Mouse (Mus musculus): Measurements from ENCODE around the gene Gast. TPM values are rescaled to one million over a fixed set of nuclear protein-coding genes. Genes with fewer than 3 reads are reported as not detected.

The Gast gene
- polyA plus RNA-seq, 1 experiment from 2014 or later = 0.50 TPM

DNA sequence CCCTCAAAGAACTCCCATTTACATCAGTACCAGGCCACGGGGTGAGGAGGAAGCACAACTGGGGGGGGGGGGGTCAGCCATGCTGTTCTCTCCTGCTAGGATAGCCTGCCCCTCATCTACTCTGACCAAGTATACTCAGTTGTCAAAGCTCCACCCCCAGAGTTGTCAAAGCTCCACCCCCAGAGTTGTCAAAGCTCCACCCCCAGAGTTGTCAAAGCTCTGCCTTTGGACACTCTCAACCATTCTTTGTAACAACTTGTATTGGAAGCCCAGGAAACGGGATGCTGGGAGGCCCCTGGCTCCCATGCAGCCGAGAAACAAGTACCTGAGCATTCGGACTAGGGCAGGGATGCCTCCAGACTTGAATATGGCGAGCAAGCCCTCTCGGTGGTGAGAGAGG, 48.5 kb downstream of the Gast start:
- Histone ChIP-seq H3K9me3 (ENCODE audit: control insufficient read depth, low read length) (no peaks in the 10 kb centered on the region), H3K27ac (no peak overlapping the region), H3K27me3 (ENCODE audit: control insufficient read depth, insufficient read depth, low read length) (no peaks in the 10 kb centered on the region), H3K9ac (no peak overlapping the region), H3K4me1 (replicated peaks; ENCODE audit: control insufficient read depth, insufficient read depth, low read length) (no peaks in the 10 kb centered on the region), H3K4me2 (replicated peaks) (no peak overlapping the region), H3K36me3 (replicated peaks; ENCODE audit: control insufficient read depth, insufficient read depth) (peaks cover 84% of the 10 kb centered on the region), H3K4me3 (replicated peaks; ENCODE audit: low read length) (no peak overlapping the region)
- ATAC-seq (ENCODE audit: low FRiP score) (no peak), DNase-seq (ENCODE audit: low spot score) (no peak)
- WGBS = 76% methylated on average over 6 of the region's 6 CpGs

GRCm38 (mm10) chr11:100385016-100385415, 50.8 kb downstream of the Gast start:
- Histone ChIP-seq H3K27me3 (ENCODE audit: control insufficient read depth, insufficient read depth, low read length) (no peaks in the 10 kb centered on the region), H3K36me3 (replicated peaks; ENCODE audit: control insufficient read depth, insufficient read depth) (peaks cover 61% of the 10 kb centered on the region), H3K9ac (no peak overlapping the region), H3K27ac (no peak overlapping the region), H3K4me1 (replicated peaks; ENCODE audit: control insufficient read depth, insufficient read depth, low read length) (0 out of 2 replicates have a peak, but pooled peaks cover 6% of the 10 kb centered on the region), H3K4me2 (replicated peaks) (no peak overlapping the region), H3K9me3 (ENCODE audit: control insufficient read depth, low read length) (no peaks in the 10 kb centered on the region), H3K4me3 (replicated peaks; ENCODE audit: low read length) (no peak overlapping the region)
- ATAC-seq (ENCODE audit: low FRiP score) = no peak
- DNase-seq (ENCODE audit: low spot score) = no peak
- WGBS = 87% methylated on average over 3 of the region's 3 CpGs

DNA sequence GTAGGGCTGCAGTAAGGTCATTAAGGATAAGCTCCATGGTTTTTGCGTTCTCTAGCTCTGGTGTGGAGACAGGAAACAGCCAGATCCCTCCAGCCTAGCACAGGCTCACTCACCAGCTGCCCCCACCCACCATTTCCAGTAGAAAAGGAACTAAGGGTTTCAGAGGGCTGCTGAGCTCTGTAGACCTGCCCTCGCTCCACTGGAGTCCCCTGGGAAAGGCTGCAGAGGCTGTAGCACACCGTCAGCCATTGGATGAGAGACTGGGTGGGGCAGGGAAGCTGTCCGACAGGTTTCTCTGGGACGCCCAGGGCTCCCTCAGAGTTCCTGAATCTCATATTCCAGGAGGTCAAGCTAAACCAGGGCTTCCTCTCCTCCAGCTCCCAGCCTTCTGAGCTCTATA, 52.4 kb downstream of the Gast start:
- H3K4me2 ChIP-seq (replicated peaks) = no peak overlapping the region
- H3K9ac ChIP-seq = no peak overlapping the region
- H3K4me1 ChIP-seq (replicated peaks; ENCODE audit: control insufficient read depth, insufficient read depth, low read length) = 0 out of 2 replicates have a peak, but pooled peaks cover 6% of the 10 kb centered on the region
- no peak overlapping the region for H3K27ac ChIP-seq
- WGBS = 50% methylated on average over 5 of the region's 5 CpGs
- no peak for ATAC-seq (ENCODE audit: low FRiP score)
- no peaks in the 10 kb centered on the region for H3K9me3 ChIP-seq (ENCODE audit: control insufficient read depth, low read length)
- H3K27me3 ChIP-seq (ENCODE audit: control insufficient read depth, insufficient read depth, low read length) = no peaks in the 10 kb centered on the region
- H3K36me3 ChIP-seq (replicated peaks; ENCODE audit: control insufficient read depth, insufficient read depth) = peaks cover 46% of the 10 kb centered on the region
- no peak for DNase-seq (ENCODE audit: low spot score)
- H3K4me3 ChIP-seq (replicated peaks; ENCODE audit: low read length) = no peak overlapping the region

Other genes starting within 250 kb of the Gast start
- gene Krt32, start 246.2 kb upstream of the Gast start, polyA plus RNA-seq (2014; fragmentation: Nextera tagmentation; extraction: Ambion mirVana) = not detected in 2 replicates
- gene Krt35, start 238.2 kb upstream of the Gast start, polyA plus RNA-seq (2014; fragmentation: Nextera tagmentation; extraction: Ambion mirVana) = not detected in 2 replicates
- not detected in 2 replicates for gene Krt36, start 228.8 kb upstream of the Gast start, polyA plus RNA-seq (2014; fragmentation: Nextera tagmentation; extraction: Ambion mirVana)
- gene Krt13, start 212.8 kb upstream of the Gast start, polyA plus RNA-seq (2014; fragmentation: Nextera tagmentation; extraction: Ambion mirVana) = not detected in 2 replicates
- 0.15 and 0.16 TPM in 2 replicates for gene Krt15, start 198.5 kb upstream of the Gast start, polyA plus RNA-seq (2014; fragmentation: Nextera tagmentation; extraction: Ambion mirVana)
- 0.87 and 0.90 TPM in 2 replicates for gene Krt19, start 185.7 kb upstream of the Gast start, polyA plus RNA-seq (2014; fragmentation: Nextera tagmentation; extraction: Ambion mirVana)
- gene Krt9, start 141.2 kb upstream of the Gast start, polyA plus RNA-seq (2014; fragmentation: Nextera tagmentation; extraction: Ambion mirVana) = not detected in 2 replicates
- gene Krt14, start 126.9 kb upstream of the Gast start, polyA plus RNA-seq (2014; fragmentation: Nextera tagmentation; extraction: Ambion mirVana) = 0.23 TPM in 1 of 2 replicates, not detected in the other
- not detected in 2 replicates for gene Krt16, start 85.5 kb upstream of the Gast start, polyA plus RNA-seq (2014; fragmentation: Nextera tagmentation; extraction: Ambion mirVana)
- 0.13 and 0.16 TPM in 2 replicates for gene Krt17, start 73.4 kb upstream of the Gast start, polyA plus RNA-seq (2014; fragmentation: Nextera tagmentation; extraction: Ambion mirVana)
- gene Krt42, start 64.5 kb upstream of the Gast start, polyA plus RNA-seq (2014; fragmentation: Nextera tagmentation; extraction: Ambion mirVana) = not detected in 2 replicates
- 1,239 and 1,372 TPM in 2 replicates for gene Eif1, start 14.5 kb upstream of the Gast start, polyA plus RNA-seq (2014; fragmentation: Nextera tagmentation; extraction: Ambion mirVana)
- 105 and 137 TPM in 2 replicates for gene Hap1, start 21.7 kb downstream of the Gast start, polyA plus RNA-seq (2014; fragmentation: Nextera tagmentation; extraction: Ambion mirVana)
- 59.6 and 60.2 TPM in 2 replicates for gene Jup, start 63.4 kb downstream of the Gast start, polyA plus RNA-seq (2014; fragmentation: Nextera tagmentation; extraction: Ambion mirVana)
- 19.1 and 20.4 TPM in 2 replicates for gene P3h4, start 80.4 kb downstream of the Gast start, polyA plus RNA-seq (2014; fragmentation: Nextera tagmentation; extraction: Ambion mirVana)
- 22.7 and 24.7 TPM in 2 replicates for gene Fkbp10, start 81.3 kb downstream of the Gast start, polyA plus RNA-seq (2014; fragmentation: Nextera tagmentation; extraction: Ambion mirVana)
- gene Nt5c3b, start 107.4 kb downstream of the Gast start, polyA plus RNA-seq (2014; fragmentation: Nextera tagmentation; extraction: Ambion mirVana) = 98.5 and 101 TPM in 2 replicates
- 0.52 and 0.74 TPM in 2 replicates for gene Klhl10, start 107.5 kb downstream of the Gast start, polyA plus RNA-seq (2014; fragmentation: Nextera tagmentation; extraction: Ambion mirVana)
- 15.6 and 17.7 TPM in 2 replicates for gene Klhl11, start 138.3 kb downstream of the Gast start, polyA plus RNA-seq (2014; fragmentation: Nextera tagmentation; extraction: Ambion mirVana)
- 224 and 244 TPM in 2 replicates for gene Acly, start 193.6 kb downstream of the Gast start, polyA plus RNA-seq (2014; fragmentation: Nextera tagmentation; extraction: Ambion mirVana)
- 2.0 and 2.7 TPM in 2 replicates for gene Ttc25, start 211.2 kb downstream of the Gast start, polyA plus RNA-seq (2014; fragmentation: Nextera tagmentation; extraction: Ambion mirVana)
- gene Cnp, start 240.5 kb downstream of the Gast start, polyA plus RNA-seq (2014; fragmentation: Nextera tagmentation; extraction: Ambion mirVana) = 47.2 and 53.3 TPM in 2 replicates